Mouse (Mus musculus): ENCODE data around the gene Pgpep1.

DNA sequence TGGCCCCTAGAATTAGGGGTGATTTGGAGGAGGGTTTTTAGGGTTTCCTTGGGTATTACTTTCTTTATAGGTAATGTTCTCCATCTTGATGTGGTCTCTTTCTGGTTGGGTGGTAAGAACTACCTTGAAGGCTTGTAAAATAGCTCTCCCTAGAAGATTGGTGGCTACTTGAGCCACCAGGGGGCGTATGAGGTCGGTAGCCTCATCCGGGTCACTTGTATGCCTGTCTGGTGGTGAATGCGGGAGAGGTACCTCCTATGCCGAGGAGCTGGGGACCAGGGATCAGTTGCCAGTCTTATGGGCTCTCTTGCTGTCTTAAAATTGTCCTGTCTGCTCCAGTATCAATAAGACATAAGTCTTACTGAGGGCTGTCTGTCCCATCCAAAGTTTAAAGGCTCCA is 35.1 kb downstream of the Pgpep1 start:
- TF ChIP-seq CTCF (IDR thresholded peaks at IDR 0.05; ENCODE audit: low read depth, low read length): peak; percentile 83
- no peak for TF ChIP-seq POLR2A (IDR thresholded peaks at IDR 0.05; ENCODE audit: extremely low read depth, insufficient read depth, low read length)
